Mouse (Mus musculus) myocyte (in vitro differentiated cells): ENCODE data around the gene Bach2. TPM values are rescaled to one million over a fixed set of nuclear protein-coding genes. Genes with fewer than 3 reads are reported as not detected.

Experiments used
- H3K27me3 ChIP-seq: one replicate; pipeline ENCODE4 v1.6.1; 2011; ENCODE audit not compliant: control insufficient read depth, insufficient read depth, insufficient read length
- H3K36me3 ChIP-seq: one replicate; pipeline ENCODE4 v1.6.1; 2011; ENCODE audit not compliant: control insufficient read depth, insufficient read depth
- H3K4me2 ChIP-seq: one replicate; pipeline ENCODE4 v1.6.1; 2011; ENCODE audit warnings: low read depth, control low read depth
- H3K4me3 ChIP-seq: one replicate; pipeline ENCODE4 v1.5.1; 2011; ENCODE audit warnings: mild to moderate bottlenecking, control low read depth, moderate library complexity
- H3K79me2 ChIP-seq: one replicate; pipeline ENCODE4 v1.6.1; 2011; ENCODE audit not compliant: control insufficient read depth, insufficient read depth
- H3ac ChIP-seq: one replicate; pipeline ENCODE4 v1.6.1; 2011; ENCODE audit not compliant: control insufficient read depth, insufficient read length
- CEBPB ChIP-seq: IDR thresholded peaks from 2 replicates; pipeline ENCODE4 v1.6.1; 2011; ENCODE audit warnings: mild to moderate bottlenecking, moderate library complexity; ENCODE audit not compliant: poor library complexity, insufficient read depth, severe bottlenecking
- E2F4 ChIP-seq: IDR thresholded peaks from one replicate; pipeline ENCODE4 v1.6.1; 2011; ENCODE audit warnings: mild to moderate bottlenecking, control low read depth, moderate library complexity; ENCODE audit not compliant: insufficient read depth
- MAX ChIP-seq: IDR thresholded peaks from one replicate; pipeline ENCODE4 v1.6.1; 2011; ENCODE audit warnings: low read depth, mild to moderate bottlenecking, control low read depth
- MYOD1 ChIP-seq, 3 experiments: IDR thresholded peaks; one replicate each; pipeline ENCODE4 v1.6.1; 2011; ENCODE audit warnings: control low read depth in 2 of 3, low read depth in 2 of 3, mild to moderate bottlenecking in 2 of 3, moderate library complexity in 1 of 3; ENCODE audit not compliant: insufficient read length in 2 of 3, control insufficient read depth in 1 of 3
- MYOG ChIP-seq, 3 experiments: IDR thresholded peaks; one replicate each; pipeline ENCODE4 v1.6.1; 2011; ENCODE audit warnings: control low read depth in 2 of 3, low read depth in 2 of 3, mild to moderate bottlenecking in 2 of 3; ENCODE audit not compliant: insufficient read length in 2 of 3, control insufficient read depth in 1 of 3, insufficient read depth in 1 of 3
- POLR2A ChIP-seq: IDR thresholded peaks from one replicate; pipeline ENCODE4 v1.6.1; 2011; ENCODE audit warnings: low read depth, mild to moderate bottlenecking, control low read depth, moderate library complexity; ENCODE audit not compliant: insufficient read length
- POLR2AphosphoS2 ChIP-seq: IDR thresholded peaks from one replicate; pipeline ENCODE4 v1.6.1; 2011; ENCODE audit warnings: low read depth, control low read depth; ENCODE audit not compliant: insufficient read length
- REST ChIP-seq: IDR thresholded peaks from one replicate; pipeline ENCODE4 v1.6.1; 2011; ENCODE audit warnings: mild to moderate bottlenecking, control low read depth, moderate library complexity; ENCODE audit not compliant: insufficient read depth, insufficient read length
- SRF ChIP-seq: IDR thresholded peaks from one replicate; pipeline ENCODE4 v1.6.1; 2011; ENCODE audit warnings: low read depth; ENCODE audit not compliant: control insufficient read depth, insufficient read length
- TCF12 ChIP-seq: IDR thresholded peaks from one replicate; pipeline ENCODE4 v1.6.1; 2011; ENCODE audit warnings: mild to moderate bottlenecking, control low read depth; ENCODE audit not compliant: poor library complexity, insufficient read depth, severe bottlenecking
- TCF3 ChIP-seq: IDR thresholded peaks from one replicate; pipeline ENCODE4 v1.6.1; 2011; ENCODE audit warnings: low read depth, control low read depth; ENCODE audit not compliant: insufficient read length
- USF1 ChIP-seq: IDR thresholded peaks from one replicate; pipeline ENCODE4 v1.6.1; 2011; ENCODE audit warnings: low read depth, mild to moderate bottlenecking, control low read depth, moderate library complexity
- polyA plus RNA-seq: library from polyadenylated mRNA; unstranded; fragments of >200 nt; fragmentation: generic; extraction: Trizol; gene quantifications from one replicate; pipeline ENCODE4 v1.2.1, GENCODE M21; 2012; ENCODE audit warnings: missing spikeins

Bach2 gene
- polyA plus RNA-seq, 1 experiment = 0.29 TPM

GRCm38 (mm10) chr4:32574604-32575003, 336.0 kb downstream of the Bach2 start:
- Histone ChIP-seq H3K36me3 (no peaks in the 10 kb centered on the region), H3K4me3 (no peak overlapping the region), H3ac (no peak overlapping the region), H3K4me2 (no peak overlapping the region), H3K79me2 (no peaks in the 10 kb centered on the region), H3K27me3 (no peaks in the 10 kb centered on the region)
- TF ChIP-seq TCF12 (no peak), TCF3 (no peak), SRF (no peak), REST (no peak), MYOD1 (IDR thresholded peaks at IDR 0.05; ENCODE audit: control insufficient read depth in 1 of 3, insufficient read length in 2 of 3, low read depth in 2 of 3) (no peak), USF1 (no peak), MYOG (IDR thresholded peaks at IDR 0.05; ENCODE audit: control insufficient read depth in 1 of 3, insufficient read depth in 1 of 3, insufficient read length in 2 of 3, low read depth in 2 of 3) (no peak), POLR2A (no peak), CEBPB (no peak), E2F4 (no peak), POLR2AphosphoS2 (no peak), MAX (no peak)

- H3ac ChIP-seq = no peak overlapping the region
- no peaks in the 10 kb centered on the region for H3K36me3 ChIP-seq
- H3K4me3 ChIP-seq = no peak overlapping the region
- no peak overlapping the region for H3K4me2 ChIP-seq
- H3K27me3 ChIP-seq = no peaks in the 10 kb centered on the region
- TF ChIP-seq CEBPB (no peak), REST (no peak), USF1 (no peak), POLR2AphosphoS2 (no peak), SRF (no peak), MYOD1 (IDR thresholded peaks at IDR 0.05; ENCODE audit: control insufficient read depth in 1 of 3, insufficient read length in 2 of 3, low read depth in 2 of 3) (no peak), MAX (no peak), TCF12 (no peak), POLR2A (no peak)
- H3K79me2 ChIP-seq = no peaks in the 10 kb centered on the region
These were observed 336.6 kb downstream of the Bach2 start for GRCm38 (mm10) chr4:32575165-32575564.

GRCm38 (mm10) chr4:32579850-32580249, 341.2 kb downstream of the Bach2 start:
- no peaks in the 10 kb centered on the region for H3K36me3 ChIP-seq
- H3K4me2 ChIP-seq = no peak overlapping the region
- H3K4me3 ChIP-seq = no peak overlapping the region
- TF ChIP-seq MAX (no peak), TCF3 (no peak), USF1 (no peak), MYOD1 (IDR thresholded peaks at IDR 0.05; ENCODE audit: control insufficient read depth in 1 of 3, insufficient read length in 2 of 3, low read depth in 2 of 3) (no peak), TCF12 (no peak), POLR2A (no peak), SRF (no peak), MYOG (IDR thresholded peaks at IDR 0.05; ENCODE audit: control insufficient read depth in 1 of 3, insufficient read depth in 1 of 3, insufficient read length in 2 of 3, low read depth in 2 of 3) (no peak), CEBPB (no peak), REST (no peak), POLR2AphosphoS2 (no peak), E2F4 (no peak)
- H3K27me3 ChIP-seq = no peaks in the 10 kb centered on the region
- no peaks in the 10 kb centered on the region for H3K79me2 ChIP-seq
- H3ac ChIP-seq = no peak overlapping the region

DNA sequence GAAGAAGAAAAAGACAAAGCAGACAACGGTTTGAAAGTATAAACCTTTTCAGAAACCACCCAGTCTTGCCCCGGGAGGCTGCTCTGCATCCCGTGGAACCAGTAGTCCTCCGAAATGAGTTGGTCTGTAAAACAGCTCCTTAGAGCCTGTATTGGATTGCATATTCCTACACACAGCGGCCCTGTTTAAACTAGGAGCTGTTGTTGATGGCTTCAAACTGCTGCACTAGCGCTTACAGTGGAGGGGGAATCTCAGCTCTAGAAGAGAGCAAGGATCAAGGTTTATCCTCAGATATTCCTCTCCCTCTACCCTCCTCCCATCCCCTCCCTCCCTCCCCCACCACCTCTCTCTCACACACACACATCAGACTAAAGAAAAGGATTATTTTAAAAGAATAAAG, 345.6 kb downstream of the Bach2 start:
- TF ChIP-seq MAX (no peak), TCF3 (no peak), TCF12 (no peak), CEBPB (no peak), POLR2AphosphoS2 (no peak), MYOG (IDR thresholded peaks at IDR 0.05; ENCODE audit: control insufficient read depth in 1 of 3, insufficient read depth in 1 of 3, insufficient read length in 2 of 3, low read depth in 2 of 3) (no peak)
- H3K36me3 ChIP-seq = no peaks in the 10 kb centered on the region
- H3K4me2 ChIP-seq = no peak overlapping the region

GRCm38 (mm10) chr4:32586596-32586995, 348.0 kb downstream of the Bach2 start:
- Histone ChIP-seq H3K36me3 (no peaks in the 10 kb centered on the region), H3ac (no peak overlapping the region), H3K4me2 (no peak overlapping the region), H3K79me2 (no peaks in the 10 kb centered on the region), H3K27me3 (peaks cover 9% of the 10 kb centered on the region), H3K4me3 (no peak overlapping the region)
- TF ChIP-seq TCF3 (no peak), USF1 (no peak), REST (no peak), CEBPB (no peak), POLR2AphosphoS2 (no peak), E2F4 (no peak), MAX (no peak), MYOD1 (IDR thresholded peaks at IDR 0.05; ENCODE audit: control insufficient read depth in 1 of 3, insufficient read length in 2 of 3, low read depth in 2 of 3) (no peak), TCF12 (no peak), MYOG (IDR thresholded peaks at IDR 0.05; ENCODE audit: control insufficient read depth in 1 of 3, insufficient read depth in 1 of 3, insufficient read length in 2 of 3, low read depth in 2 of 3) (no peak), POLR2A (no peak), SRF (no peak)

More for the DNA sequence above, 345.6 kb downstream of the Bach2 start:
- Histone ChIP-seq H3K27me3 (no peaks in the 10 kb centered on the region), H3K79me2 (no peaks in the 10 kb centered on the region), H3K4me3 (no peak overlapping the region), H3ac (no peak overlapping the region)
